Mouse (Mus musculus) CD4-positive, CD25-positive, alpha-beta regulatory T cell, adult 2 months (primary cell): Measurements from ENCODE around the gene Spag5.
A peak's percentile ranks its signal among the peaks of the same experiment; 100 is the strongest.

ENCODE experiments used
- DNase-seq: peaks from one replicate; pipeline ENCODE4 v3.0.0-alpha.2; 2012; ENCODE audit warnings: low read depth, low spot score

Gene Spag5

GRCm38 (mm10) chr11:78322860-78323259 is 21.5 kb downstream of the Spag5 start, which contains the start of gene Aldoc:
Aldoc (plus strand) TSS chr11:78322968.
- DNase-seq, result peak; percentile 92

GRCm38 (mm10) chr11:78324000-78324785 is 22.9 kb downstream of the Spag5 start:
- no peak for DNase-seq

- DNase-seq, result no peak
These were observed 23.6 kb downstream of the Spag5 start for GRCm38 (mm10) chr11:78324965-78325364.

GRCm38 (mm10) chr11:78327215-78327614 is 25.9 kb downstream of the Spag5 start:
- DNase-seq, result no peak

GRCm38 (mm10) chr11:78327634-78328511 is 26.5 kb downstream of the Spag5 start, which contains the start of gene Pigs:
Pigs (plus strand) TSS chr11:78328415.
- DNase-seq, result peak; percentile 97

- DNase-seq, result no peak
These were observed 27.3 kb downstream of the Spag5 start for GRCm38 (mm10) chr11:78328512-78329056.

GRCm38 (mm10) chr11:78332676-78333075 is 31.3 kb downstream of the Spag5 start:
- no peak for DNase-seq

GRCm38 (mm10) chr11:78333992-78334391 is 32.7 kb downstream of the Spag5 start:
- DNase-seq, result no peak

GRCm38 (mm10) chr11:78337040-78337439 is 35.7 kb downstream of the Spag5 start:
- no peak for DNase-seq

GRCm38 (mm10) chr11:78341702-78342101 is 40.4 kb downstream of the Spag5 start:
- DNase-seq, result no peak

- DNase-seq, result peak; percentile 84
These were observed 42.3 kb downstream of the Spag5 start, which contains the start of gene Unc119 for GRCm38 (mm10) chr11:78343381-78344327. Unc119 (plus strand) TSS chr11:78343482.

- no peak for DNase-seq
These were observed 43.1 kb downstream of the Spag5 start for GRCm38 (mm10) chr11:78344328-78344889.

- DNase-seq, result no peak
These were observed 43.8 kb downstream of the Spag5 start for GRCm38 (mm10) chr11:78344890-78345715.

- DNase-seq, result peak; percentile 66
These were observed 44.5 kb downstream of the Spag5 start for GRCm38 (mm10) chr11:78345801-78346200.

- DNase-seq, result no peak
These were observed 45.2 kb downstream of the Spag5 start for GRCm38 (mm10) chr11:78346326-78347069.

- DNase-seq, result peak; percentile 85
These were observed 45.9 kb downstream of the Spag5 start for GRCm38 (mm10) chr11:78347070-78347754.

GRCm38 (mm10) chr11:78347908-78348307 is 46.6 kb downstream of the Spag5 start:
- DNase-seq, result no peak

GRCm38 (mm10) chr11:78348474-78348873 is 47.1 kb downstream of the Spag5 start:
- no peak for DNase-seq
